Mouse (Mus musculus) midbrain, embryonic 16.5 days (tissue): ENCODE results near the gene Tars2. TPM values are rescaled to one million over a fixed set of nuclear protein-coding genes. Genes with fewer than 3 reads are reported as not detected.

Experiments
- ATAC-seq: fragments of 200-750 bp; cut with Nextera tagmentation; 2 replicates; pipeline ENCODE4 v1.8.0; 2017; ENCODE audit warnings: moderate TSS enrichment
- H3K27ac ChIP-seq: fragments of 300-500 bp; sonication (generic); 2 replicates; pipeline ENCODE4 v1.5.1; 2014; ENCODE audit warnings: mild to moderate bottlenecking, low read length, mixed read lengths
- H3K27me3 ChIP-seq: fragments of 300-500 bp; sonication (generic); 2 replicates; pipeline ENCODE4 v1.6.1; 2014; ENCODE audit warnings: low read depth, low read length, mixed read lengths; ENCODE audit not compliant: control insufficient read depth, insufficient read depth
- H3K36me3 ChIP-seq: fragments of 300-500 bp; sonication (generic); 2 replicates; pipeline ENCODE4 v1.6.1; 2014; ENCODE audit warnings: mild to moderate bottlenecking, low read length, moderate library complexity, mixed read lengths; ENCODE audit not compliant: control insufficient read depth, insufficient read depth
- H3K4me1 ChIP-seq: fragments of 300-500 bp; sonication (generic); 2 replicates; pipeline ENCODE4 v1.6.1; 2014; ENCODE audit warnings: mild to moderate bottlenecking, low read length, mixed read lengths; ENCODE audit not compliant: control insufficient read depth, insufficient read depth
- H3K4me2 ChIP-seq: fragments of 300-500 bp; sonication (generic); 2 replicates; pipeline ENCODE4 v1.6.1; 2014; ENCODE audit warnings: mild to moderate bottlenecking, low read length, mixed read lengths
- H3K4me3 ChIP-seq: fragments of 300-500 bp; sonication (generic); 2 replicates; pipeline ENCODE4 v1.5.1; 2014; ENCODE audit warnings: low read depth, mild to moderate bottlenecking, low read length, moderate library complexity, mixed read lengths
- H3K9ac ChIP-seq: fragments of 300-500 bp; sonication (generic); 2 replicates; pipeline ENCODE4 v1.6.1; 2014; ENCODE audit warnings: low read depth, low read length, mixed read lengths
- H3K9me3 ChIP-seq: fragments of 300-500 bp; sonication (generic); replicated peaks from 2 replicates; pipeline ENCODE4 v1.6.1; 2014; ENCODE audit warnings: mild to moderate bottlenecking, low read length, mixed read lengths; ENCODE audit not compliant: control insufficient read depth, poor library complexity, severe bottlenecking
- WGBS: fragments of 180-500 bp; shearing (Covaris S2); extraction: QIAGEN DNeasy Blood & Tissue Kit; methylation state at CpG from one replicate; pipeline ENCODE4 v1.1.7; 2014; 5-methylcytosine and 5-hydroxymethylcytosine counted together
- polyA plus RNA-seq: library from polyadenylated mRNA; unstranded; fragments of >200 nt; fragmentation: Nextera tagmentation; extraction: Ambion mirVana; gene quantifications from 2 replicates; pipeline ENCODE4 v1.2.1, GENCODE M21; 2015

Gene Tars2
- polyA plus RNA-seq, 1 experiment from 2014 or later: 54.1 TPM

GRCm38 (mm10) chr3:95707497-95707896, 52.5 kb downstream of the Tars2 start:
- Histone ChIP-seq H3K27ac (no peak overlapping the region), H3K9ac (no peak overlapping the region), H3K36me3 (no peaks in the 10 kb centered on the region), H3K4me3 (no peak overlapping the region), H3K4me2 (no peak overlapping the region), H3K4me1 (no peaks in the 10 kb centered on the region), H3K27me3 (no peaks in the 10 kb centered on the region), H3K9me3 (no peaks in the 10 kb centered on the region)
- no peak for ATAC-seq
- 92% methylated on average over 7 of the region's 7 CpGs for WGBS

- no peak for ATAC-seq
- H3K27me3 ChIP-seq: no peaks in the 10 kb centered on the region
- 85% methylated on average over 4 of the region's 4 CpGs for WGBS
Observed at GRCm38 (mm10) chr3:95706273-95706672, 53.7 kb downstream of the Tars2 start.

GRCm38 (mm10) chr3:95704612-95705011, 55.4 kb downstream of the Tars2 start:
- no peak overlapping the region for H3K9ac ChIP-seq
- 89% methylated on average over 4 of the region's 4 CpGs for WGBS

More at GRCm38 (mm10) chr3:95706273-95706672, 53.7 kb downstream of the Tars2 start:
- peaks cover 5% of the 10 kb centered on the region for H3K4me1 ChIP-seq
- H3K36me3 ChIP-seq: no peaks in the 10 kb centered on the region
- H3K9me3 ChIP-seq: no peaks in the 10 kb centered on the region
- no peak overlapping the region for H3K9ac ChIP-seq
- H3K27ac ChIP-seq: no peak overlapping the region
- H3K4me2 ChIP-seq: no peak overlapping the region
- no peak overlapping the region for H3K4me3 ChIP-seq

GRCm38 (mm10) chr3:95703276-95703675, 56.7 kb downstream of the Tars2 start:
- no peaks in the 10 kb centered on the region for H3K27me3 ChIP-seq

More at GRCm38 (mm10) chr3:95704612-95705011, 55.4 kb downstream of the Tars2 start:
- Histone ChIP-seq H3K4me2 (no peak overlapping the region), H3K27me3 (no peaks in the 10 kb centered on the region), H3K4me3 (no peak overlapping the region), H3K4me1 (peaks cover 5% of the 10 kb centered on the region), H3K9me3 (no peaks in the 10 kb centered on the region), H3K36me3 (no peaks in the 10 kb centered on the region), H3K27ac (no peak overlapping the region)
- ATAC-seq: no peak

GRCm38 (mm10) chr3:95701877-95702540, 58.0 kb downstream of the Tars2 start:
- Histone ChIP-seq H3K36me3 (no peaks in the 10 kb centered on the region), H3K27me3 (no peaks in the 10 kb centered on the region), H3K4me3 (peak overlapping the region; percentile 8), H3K9ac (0 out of 2 replicates have a peak overlapping the region, but pooled peaks have one; percentile 16), H3K9me3 (no peaks in the 10 kb centered on the region), H3K4me1 (peaks cover 5% of the 10 kb centered on the region), H3K27ac (no peak overlapping the region), H3K4me2 (peak overlapping the region; percentile 41)
- 5% methylated on average over 24 of the region's 24 CpGs for WGBS
- ATAC-seq: peak; percentile 51; the same call in 1 of the 2 replicates

More at GRCm38 (mm10) chr3:95703276-95703675, 56.7 kb downstream of the Tars2 start:
- no peak overlapping the region for H3K27ac ChIP-seq
- H3K4me3 ChIP-seq: no peak overlapping the region
- no peak overlapping the region for H3K4me2 ChIP-seq
- no peak for ATAC-seq
- WGBS: 96% methylated on average over 3 of the region's 3 CpGs
- no peaks in the 10 kb centered on the region for H3K9me3 ChIP-seq
- H3K4me1 ChIP-seq: peaks cover 5% of the 10 kb centered on the region
- no peaks in the 10 kb centered on the region for H3K36me3 ChIP-seq
- no peak overlapping the region for H3K9ac ChIP-seq

- Histone ChIP-seq H3K9me3 (no peaks in the 10 kb centered on the region), H3K4me3 (no peak overlapping the region), H3K4me1 (peaks cover 5% of the 10 kb centered on the region), H3K4me2 (no peak overlapping the region), H3K9ac (no peak overlapping the region), H3K36me3 (no peaks in the 10 kb centered on the region), H3K27me3 (no peaks in the 10 kb centered on the region), H3K27ac (no peak overlapping the region)
- WGBS: 80% methylated on average over 2 of the region's 2 CpGs
- no peak for ATAC-seq
Observed at GRCm38 (mm10) chr3:95701085-95701484, 58.9 kb downstream of the Tars2 start.

- 62% methylated on average over 6 of the region's 6 CpGs for WGBS
- Histone ChIP-seq H3K9ac (no peak overlapping the region), H3K4me1 (peaks cover 5% of the 10 kb centered on the region), H3K4me3 (no peak overlapping the region), H3K27me3 (no peaks in the 10 kb centered on the region), H3K36me3 (no peaks in the 10 kb centered on the region), H3K9me3 (no peaks in the 10 kb centered on the region), H3K27ac (no peak overlapping the region), H3K4me2 (no peak overlapping the region)
- ATAC-seq: 0 out of 2 replicates have a peak, but pooled peaks have one; percentile 42
Observed at GRCm38 (mm10) chr3:95700233-95700681, 59.7 kb downstream of the Tars2 start.

GRCm38 (mm10) chr3:95698286-95698685, 61.7 kb downstream of the Tars2 start:
- no peak overlapping the region for H3K27ac ChIP-seq
- H3K9me3 ChIP-seq: no peaks in the 10 kb centered on the region
- no peaks in the 10 kb centered on the region for H3K36me3 ChIP-seq
- no peak overlapping the region for H3K4me2 ChIP-seq
- H3K9ac ChIP-seq: no peak overlapping the region
- no peak for ATAC-seq
- no peak overlapping the region for H3K4me3 ChIP-seq
- 95% methylated on average over 4 of the region's 4 CpGs for WGBS
- H3K4me1 ChIP-seq: peaks cover 5% of the 10 kb centered on the region
- H3K27me3 ChIP-seq: no peaks in the 10 kb centered on the region

- Histone ChIP-seq H3K9me3 (no peaks in the 10 kb centered on the region), H3K4me3 (no peak overlapping the region), H3K9ac (no peak overlapping the region), H3K4me2 (no peak overlapping the region), H3K27ac (no peak overlapping the region), H3K4me1 (no peaks in the 10 kb centered on the region), H3K27me3 (no peaks in the 10 kb centered on the region), H3K36me3 (no peaks in the 10 kb centered on the region)
- no peak for ATAC-seq
- WGBS: 38% methylated on average over 7 of the region's 7 CpGs
Observed at GRCm38 (mm10) chr3:95696360-95696759, 63.6 kb downstream of the Tars2 start.
